Mouse (Mus musculus): ENCODE measurements at regions not wholly inside any gene's neighbourhood (a gene's known extent, or its start where the extent isn't known, plus 50 kb on each side); places are given as distances from the start of the nearest gene placed in this dataset.

DNA sequence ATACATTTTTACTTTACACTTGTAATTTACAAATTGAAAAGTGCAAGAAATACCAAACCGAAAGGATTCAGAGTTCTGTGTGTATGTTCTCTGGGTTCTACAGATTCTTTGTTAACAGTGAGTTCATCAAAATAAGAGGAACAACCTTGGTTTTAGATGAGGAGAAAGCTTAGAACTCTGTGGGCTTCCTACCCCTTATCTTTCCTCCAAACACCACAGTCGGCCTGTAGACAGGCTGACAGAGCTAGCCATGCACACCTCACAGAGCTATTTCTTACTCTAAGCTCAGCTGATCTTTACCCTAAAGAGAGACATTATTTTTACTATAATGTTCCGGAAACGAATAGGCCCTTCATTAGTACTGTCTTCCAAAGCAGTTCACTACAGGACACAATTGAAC is 67.7 kb upstream of the Zdhhc17 start:
- DNase-seq (ENCODE audit: low spot score) = no peak

DNA sequence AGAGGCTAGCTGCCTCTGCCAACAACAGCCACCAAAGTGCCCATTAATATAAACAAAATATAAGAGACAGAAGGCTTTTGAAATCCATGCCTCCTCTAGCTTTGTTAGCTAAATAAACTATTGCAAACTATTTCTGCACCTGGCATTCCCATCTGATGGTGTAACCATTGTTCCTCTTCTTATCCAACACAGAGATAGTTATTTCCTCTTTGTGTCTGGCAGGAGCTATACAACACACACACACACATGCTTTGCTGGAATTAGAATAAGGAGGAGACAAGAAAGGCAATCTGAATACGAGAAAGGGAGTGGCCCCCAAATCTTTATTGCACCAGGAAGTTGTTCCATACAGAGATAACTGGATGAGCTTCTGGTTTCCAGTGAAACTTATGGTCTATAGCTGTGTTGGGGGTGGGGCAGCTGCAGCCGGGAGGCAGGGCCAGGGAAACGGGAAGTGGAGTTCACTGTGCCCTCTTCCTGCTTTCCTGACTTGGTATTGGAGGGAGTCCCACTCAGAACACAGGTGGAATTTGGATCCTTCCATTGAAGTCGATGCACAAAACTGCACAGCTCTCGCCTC is 64.0 kb upstream of the Zdhhc17 start:
- DNase-seq (ENCODE audit: low spot score) = no peak

DNA sequence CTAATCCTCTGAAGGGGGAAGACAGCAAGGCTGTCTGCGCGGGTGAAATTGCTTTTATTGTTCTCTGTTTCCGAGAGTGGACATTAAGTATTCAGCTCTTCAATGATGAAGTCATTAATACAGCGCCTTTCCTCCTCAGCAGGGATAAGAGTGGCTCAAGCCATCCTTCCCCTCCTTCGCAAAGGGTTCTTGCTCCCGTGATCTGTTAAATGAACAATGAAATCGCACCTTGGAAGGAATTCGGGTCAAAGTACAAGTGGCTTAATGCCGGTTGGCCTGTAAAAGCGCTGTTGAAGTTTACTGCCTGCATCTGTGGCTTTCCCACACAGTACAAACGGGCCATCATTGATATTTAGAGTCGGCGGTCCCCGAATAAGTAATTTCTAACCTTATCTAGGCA is 63.3 kb upstream of the Zdhhc17 start:
- no peak for DNase-seq (ENCODE audit: low spot score)

DNA sequence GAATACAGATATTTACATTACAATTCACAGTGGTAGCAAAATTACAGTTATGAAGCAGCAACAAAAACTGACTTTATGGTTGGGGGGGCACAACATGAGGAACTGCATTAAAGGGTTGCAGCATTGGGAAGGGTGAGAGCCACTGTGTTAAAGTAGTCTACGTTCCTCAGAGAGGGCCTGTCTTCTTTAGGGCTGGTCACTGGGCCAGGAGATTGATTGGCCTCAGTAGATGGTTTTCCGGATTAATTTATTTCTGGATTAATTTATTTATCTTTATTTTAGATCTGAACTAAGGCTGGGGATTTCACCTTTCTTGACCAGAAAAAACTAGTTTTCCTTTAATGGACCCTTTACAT is 62.6 kb upstream of the Zdhhc17 start:
- no peak for DNase-seq (ENCODE audit: low spot score)

DNA sequence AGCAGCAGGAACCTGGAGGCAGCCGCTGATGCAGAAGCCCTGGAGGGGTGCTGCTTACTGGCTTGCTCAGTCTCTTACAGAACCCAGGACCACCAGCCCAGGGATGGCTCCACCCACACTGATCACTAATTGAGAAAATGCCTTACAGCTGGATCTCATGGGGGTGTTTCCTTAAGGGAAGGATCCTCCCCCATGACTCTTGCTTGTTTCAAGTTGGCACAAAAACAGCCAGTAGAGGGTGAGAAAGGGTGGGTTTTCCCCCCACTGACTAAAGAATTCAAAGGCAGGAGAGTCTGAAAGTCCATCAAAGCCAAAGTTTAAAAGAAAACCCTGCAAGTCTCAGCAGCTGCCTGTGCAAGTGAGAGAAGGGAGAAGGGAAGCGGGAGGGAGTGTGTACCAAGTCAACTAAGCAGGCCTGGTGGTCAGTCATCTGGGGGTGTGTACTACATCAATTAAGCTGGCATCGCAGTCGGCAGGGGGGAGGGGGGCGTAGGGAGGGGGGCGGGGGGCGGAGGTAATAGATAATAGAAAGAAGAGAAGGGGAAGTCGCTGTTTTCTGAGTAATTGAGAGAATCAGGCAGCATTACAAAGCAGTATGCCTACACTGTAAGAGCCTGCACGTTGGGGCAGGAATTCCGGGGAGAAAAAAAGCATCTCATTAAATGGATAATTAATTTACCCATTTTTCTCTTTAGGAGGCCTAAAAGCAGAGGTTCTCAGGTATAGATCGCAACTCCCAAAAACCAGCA is 62.0 kb upstream of the Zdhhc17 start:
- no peak for DNase-seq (ENCODE audit: low spot score)

DNA sequence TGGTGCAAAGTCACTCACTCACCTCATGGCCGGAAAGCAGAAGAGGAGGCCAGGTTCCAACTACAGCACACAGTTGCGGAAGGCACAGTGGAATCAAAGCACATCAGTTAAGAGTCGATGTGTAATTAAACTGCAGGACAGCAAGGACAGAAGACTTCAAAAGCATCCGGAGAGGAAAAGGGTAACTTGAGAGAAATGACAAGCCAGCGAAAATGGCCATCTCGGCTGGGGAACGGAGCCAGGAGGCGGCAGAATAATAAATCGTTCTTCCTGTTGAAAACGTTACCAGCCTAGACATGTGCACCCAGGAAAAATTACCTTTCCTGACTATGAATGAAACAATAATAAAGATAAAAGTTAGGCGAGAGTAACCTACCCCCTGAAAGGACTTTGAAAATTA is 56.2 kb upstream of the Zdhhc17 start:
- no peak for DNase-seq (ENCODE audit: low spot score)

DNA sequence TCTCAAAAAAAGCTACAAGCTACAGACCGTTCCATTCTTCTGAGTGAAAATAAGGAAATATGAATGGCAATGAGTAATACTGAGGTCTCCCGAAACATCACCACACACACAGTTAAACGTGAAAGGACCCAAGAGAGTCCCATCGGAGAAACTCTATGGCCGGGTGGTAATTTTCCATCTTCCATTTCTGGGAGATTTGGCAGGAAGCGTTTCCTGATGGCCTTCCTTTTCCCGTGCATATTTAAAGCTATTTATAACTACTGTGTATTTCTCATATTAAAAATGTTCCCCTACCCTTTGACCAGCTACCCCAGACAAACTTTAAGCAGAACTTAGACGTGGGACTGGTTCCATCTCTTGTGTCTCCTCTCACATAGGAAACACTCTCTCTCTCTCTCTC is 50.7 kb upstream of the Zdhhc17 start:
- DNase-seq (ENCODE audit: low spot score) = no peak
